Mouse (Mus musculus): Measurements from ENCODE around the gene Evi5.

The Evi5 gene

DNA sequence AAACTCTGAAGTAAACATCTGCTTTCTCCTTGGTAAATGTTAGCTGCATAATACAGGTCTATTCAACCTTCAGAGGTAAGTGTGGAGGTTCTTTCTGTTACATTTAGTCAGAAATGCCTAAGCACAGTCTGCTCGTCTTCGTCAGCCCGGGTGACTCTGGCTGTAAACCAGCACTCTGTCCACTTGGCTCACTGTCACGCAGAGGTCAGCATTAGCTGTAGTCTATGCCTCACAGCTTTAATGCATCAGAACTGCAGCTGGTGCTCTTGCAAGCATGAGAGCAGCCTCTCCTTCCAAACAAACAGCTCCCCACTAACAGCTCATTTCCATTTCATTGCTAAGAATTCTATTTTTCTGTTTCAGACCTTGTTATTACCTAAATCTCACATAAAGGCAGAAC lies 67.4 kb downstream of the Evi5 start:
- in situ Hi-C loops (cut with MboI, MseI): no loop called here

DNA sequence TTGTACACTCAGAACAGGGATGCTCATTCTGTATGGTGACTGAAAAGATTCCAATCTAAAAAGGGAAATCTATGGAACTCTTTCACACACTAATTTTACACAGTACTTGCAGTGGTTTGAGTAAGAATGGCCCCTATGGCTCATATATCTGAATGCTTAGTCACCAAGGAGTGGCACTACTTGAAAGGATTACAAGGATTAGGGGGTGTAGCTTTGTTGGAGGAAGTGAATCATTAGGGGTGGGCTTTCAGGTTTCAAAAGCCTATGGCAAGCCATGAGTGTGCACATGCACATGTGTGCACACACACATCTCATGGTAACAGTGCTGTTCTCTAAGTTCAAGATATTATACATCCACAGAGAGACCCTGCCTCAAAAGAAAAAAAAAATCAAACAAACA lies 72.3 kb downstream of the Evi5 start:
- in situ Hi-C loops (cut with MboI, MseI): no loop called here

DNA sequence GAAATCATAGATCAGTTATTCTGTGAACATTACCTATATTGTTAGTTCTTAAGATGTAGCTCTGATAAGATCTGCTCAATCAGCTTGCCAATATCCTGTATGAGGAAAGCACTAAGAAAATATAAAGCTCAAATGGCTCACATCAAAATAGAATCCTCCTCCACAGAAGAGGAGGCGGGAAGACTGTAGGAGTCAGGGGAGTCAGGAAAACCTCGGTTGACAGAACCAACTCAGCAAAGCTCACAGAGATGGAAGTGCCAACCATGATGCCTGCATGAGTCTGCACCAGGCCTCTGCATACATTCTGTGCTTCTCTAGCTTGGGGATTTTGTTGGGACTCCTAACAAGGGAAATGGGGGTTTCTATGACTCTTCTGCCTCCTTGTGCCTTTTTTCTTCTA lies 73.7 kb downstream of the Evi5 start:
- in situ Hi-C loops (cut with MboI, MseI): no loop called here

GRCm38 (mm10) chr5:107798290-107798689 lies 76.6 kb downstream of the Evi5 start:
- in situ Hi-C loops (cut with MboI, MseI): no loop called here

DNA sequence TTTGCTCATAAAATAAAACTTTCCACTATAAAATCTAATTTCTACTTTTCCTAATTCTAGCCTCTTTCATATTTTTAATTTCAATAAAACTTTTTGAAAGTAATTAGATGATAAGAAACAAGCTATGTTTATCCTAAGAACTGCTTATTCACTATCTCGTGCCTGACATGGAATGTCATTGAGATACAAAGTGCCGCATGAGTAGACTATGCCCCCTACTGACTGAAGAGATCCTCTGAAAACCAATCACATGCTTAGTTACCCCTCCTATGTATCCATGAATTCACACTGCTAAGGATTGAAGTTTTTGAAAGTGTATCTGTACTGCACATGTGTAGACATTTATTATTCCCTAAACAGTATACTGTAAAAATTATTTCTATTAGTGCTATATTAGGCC lies 81.0 kb downstream of the Evi5 start:
- in situ Hi-C loops (cut with MboI, MseI): no loop called here

DNA sequence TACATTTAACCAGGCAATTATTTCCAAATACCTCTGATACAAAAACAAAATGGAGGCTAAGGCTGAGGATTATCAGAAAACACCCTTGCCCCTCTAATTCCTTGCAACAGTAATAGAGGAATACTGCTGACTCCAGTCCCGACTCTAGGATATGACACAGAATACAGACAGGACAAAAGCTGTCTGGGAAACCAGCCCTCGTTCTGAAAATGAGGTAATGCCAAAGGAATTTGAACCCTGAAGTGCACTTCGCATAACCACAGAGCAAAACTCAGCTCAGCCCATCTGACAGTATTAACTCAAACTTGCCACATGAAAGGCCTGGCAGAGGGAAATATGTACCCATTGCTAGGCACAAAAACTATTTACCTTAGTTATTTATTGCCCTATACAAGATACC lies 81.6 kb downstream of the Evi5 start:
- in situ Hi-C loops (cut with MboI, MseI): no loop called here

- in situ Hi-C loops (cut with MboI, MseI): no loop called here
Measured at GRCm38 (mm10) chr5:107792516-107792915, 82.4 kb downstream of the Evi5 start.

DNA sequence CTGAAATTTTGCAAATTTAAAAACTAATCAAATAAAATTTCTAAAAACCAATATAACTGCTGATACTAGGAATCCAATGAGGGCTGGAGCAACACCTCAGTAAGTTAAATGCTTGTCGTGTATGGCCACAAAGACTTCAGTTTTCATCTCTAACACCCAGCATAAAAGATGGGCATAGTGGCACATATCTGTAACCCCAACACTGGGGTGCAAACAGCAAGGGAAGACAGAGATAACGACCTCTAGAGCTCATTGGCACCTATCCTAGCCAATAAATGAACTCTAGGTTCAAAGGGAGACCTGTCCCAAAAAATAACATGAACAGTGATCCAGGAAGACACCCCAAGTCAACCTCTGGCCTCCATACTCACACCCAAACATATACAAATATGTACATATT lies 82.9 kb downstream of the Evi5 start:
- in situ Hi-C loops (cut with MboI, MseI): no loop called here

- in situ Hi-C loops (cut with MboI, MseI): no loop called here
Measured at GRCm38 (mm10) chr5:107789492-107789891, 85.4 kb downstream of the Evi5 start.

GRCm38 (mm10) chr5:107787682-107788443 lies 87.0 kb downstream of the Evi5 start:
- in situ Hi-C loops (cut with MboI, MseI): no loop called here

DNA sequence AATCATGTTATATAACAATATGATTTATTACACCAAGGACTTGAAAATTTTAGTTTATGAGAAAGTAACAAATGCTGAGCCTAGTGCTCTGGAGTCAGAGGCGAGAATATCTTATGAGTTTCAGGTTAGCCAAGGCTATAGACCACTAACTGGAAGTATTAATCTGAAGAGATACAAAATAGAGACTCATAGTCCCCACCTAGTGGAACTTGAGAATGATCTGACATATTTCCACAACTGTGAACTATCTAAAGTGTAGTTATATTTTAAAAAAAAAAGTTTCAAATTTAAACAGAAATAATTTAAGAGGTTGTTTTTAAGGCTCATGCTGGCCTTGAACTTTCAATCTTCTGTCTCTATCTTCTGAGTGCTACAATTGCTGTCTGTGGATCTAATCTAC lies 92.5 kb downstream of the Evi5 start:
- in situ Hi-C loops (cut with MboI, MseI): loop anchor here (5.0 kb wide), 2 partner anchors 60 to 175 kb away; no protein-coding TSS in a partner anchor

- in situ Hi-C loops (cut with MboI, MseI): no loop called here
Measured at GRCm38 (mm10) chr5:107778763-107779162, 96.1 kb downstream of the Evi5 start.

- in situ Hi-C loops (cut with MboI, MseI): no loop called here
Measured at GRCm38 (mm10) chr5:107777545-107777830, 97.4 kb downstream of the Evi5 start.

GRCm38 (mm10) chr5:107776777-107777544 lies 97.9 kb downstream of the Evi5 start:
- in situ Hi-C loops (cut with MboI, MseI): no loop called here

GRCm38 (mm10) chr5:107775875-107776274 lies 99.0 kb downstream of the Evi5 start:
- in situ Hi-C loops (cut with MboI, MseI): no loop called here

GRCm38 (mm10) chr5:107772049-107772448 lies 102.9 kb downstream of the Evi5 start:
- in situ Hi-C loops (cut with MboI, MseI): no loop called here

DNA sequence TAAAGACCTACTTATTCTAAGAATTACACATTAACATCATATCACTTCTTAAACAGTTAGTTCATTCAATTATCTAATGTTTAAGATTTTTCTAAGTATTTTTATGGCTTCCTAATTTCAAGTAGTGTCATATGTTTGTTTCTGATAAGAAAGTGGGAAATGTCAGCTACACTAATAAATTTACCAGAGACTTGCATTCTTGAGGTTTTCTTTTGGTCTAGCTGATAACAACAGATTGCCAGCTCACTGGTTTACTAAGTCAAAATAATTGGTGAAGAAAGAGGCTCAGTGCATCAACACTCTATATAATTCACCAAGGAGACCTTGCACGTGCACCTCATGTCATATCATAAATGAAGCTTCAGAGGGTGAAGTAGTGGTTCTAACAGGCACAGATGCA lies 106.7 kb downstream of the Evi5 start:
- in situ Hi-C loops (cut with MboI, MseI): loop anchor here (10.0 kb wide), 1 partner anchor 637 kb away; no protein-coding TSS in a partner anchor

DNA sequence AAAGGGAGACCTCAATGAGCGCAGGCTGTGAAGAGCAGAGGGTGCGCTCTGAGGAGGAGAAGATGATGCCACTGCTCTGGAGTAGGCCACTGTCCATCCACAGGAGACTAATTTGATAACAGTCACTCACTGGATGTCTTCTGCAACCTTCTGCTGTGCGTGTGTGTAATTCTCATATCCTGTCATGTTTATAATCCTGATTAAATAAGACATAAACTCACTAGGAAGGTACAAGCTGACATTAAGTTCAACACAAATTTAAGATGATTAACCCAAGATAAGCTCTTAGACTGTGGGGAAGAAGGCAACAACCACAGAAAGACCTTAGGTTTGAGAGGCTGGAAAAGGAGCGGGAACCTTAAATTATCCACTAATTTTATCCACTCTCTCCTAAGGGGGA lies 109.0 kb downstream of the Evi5 start:
- in situ Hi-C loops (cut with MboI, MseI): loop anchor here (10.0 kb wide), 1 partner anchor 639 kb away; no protein-coding TSS in a partner anchor

DNA sequence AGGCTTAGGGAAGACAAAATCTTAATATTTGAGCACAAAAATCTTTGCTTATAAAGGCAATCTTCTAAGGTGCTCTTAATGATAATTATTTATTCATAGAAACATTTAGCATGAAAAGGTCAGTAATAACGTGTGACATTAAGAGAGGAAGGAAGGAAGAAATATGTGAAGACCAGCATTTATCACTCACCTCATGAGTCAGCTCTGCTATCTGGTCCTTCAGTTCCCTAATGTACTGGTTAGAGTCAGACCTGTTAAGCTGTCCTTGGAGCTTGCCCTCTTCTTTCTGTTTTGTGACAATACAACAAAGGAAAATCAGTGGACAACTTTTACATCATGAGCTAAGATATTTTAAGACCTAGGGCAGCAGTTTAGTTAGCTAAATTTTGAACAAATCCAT lies 110.4 kb downstream of the Evi5 start:
- in situ Hi-C loops (cut with MboI, MseI): loop anchor here (10.0 kb wide), 1 partner anchor 640 kb away; no protein-coding TSS in a partner anchor

GRCm38 (mm10) chr5:107763674-107764073 lies 111.2 kb downstream of the Evi5 start:
- in situ Hi-C loops (cut with MboI, MseI): loop anchor here (10.0 kb wide), 1 partner anchor 641 kb away; no protein-coding TSS in a partner anchor

- in situ Hi-C loops (cut with MboI, MseI): no loop called here
Measured at GRCm38 (mm10) chr5:107759121-107759520, 115.8 kb downstream of the Evi5 start.

GRCm38 (mm10) chr5:107756072-107756471 lies 118.8 kb downstream of the Evi5 start:
- in situ Hi-C loops (cut with MboI, MseI): no loop called here

- in situ Hi-C loops (cut with MboI, MseI): no loop called here
Measured at GRCm38 (mm10) chr5:107754740-107755139, 120.2 kb downstream of the Evi5 start.

Measured in T-helper 1 cell (primary cell).